Mouse (Mus musculus): ENCODE data around the gene Piwil1.

DNA sequence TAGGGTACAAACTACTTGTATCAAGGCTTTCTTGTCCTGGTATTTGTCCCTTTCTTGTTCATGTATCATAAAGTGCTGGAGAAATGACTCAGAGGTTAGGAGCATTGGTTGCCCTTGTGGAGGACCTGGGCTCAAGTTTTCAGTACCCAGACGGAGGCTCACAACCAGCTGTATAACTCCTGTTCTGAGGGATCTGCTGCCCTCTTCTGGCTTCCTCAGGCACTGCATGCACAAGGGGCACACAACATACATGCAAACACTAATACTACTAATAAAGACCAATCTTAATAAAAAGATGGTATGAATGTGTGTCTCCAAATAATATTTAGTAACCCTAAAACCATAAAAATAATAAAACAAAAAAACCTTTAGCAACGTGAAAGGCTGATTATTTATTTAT, 74.1 kb downstream of the Piwil1 start:
- TF ChIP-seq POLR2A (IDR thresholded peaks at IDR 0.05; ENCODE audit: low read depth, low read length) (no peak), CTCF (IDR thresholded peaks at IDR 0.05; ENCODE audit: extremely low read depth, insufficient read depth, insufficient read length, insufficient replicate concordance) (no peak)
